Mouse (Mus musculus): ENCODE measurements around the gene Cnot6. TPM values are rescaled to one million over a fixed set of nuclear protein-coding genes. Genes with fewer than 3 reads are reported as not detected.
A peak's percentile ranks its signal among the peaks of the same experiment; 100 is the strongest.

Gene Cnot6
- polyA plus RNA-seq, 1 experiment from 2014 or later = 76.0 TPM

DNA sequence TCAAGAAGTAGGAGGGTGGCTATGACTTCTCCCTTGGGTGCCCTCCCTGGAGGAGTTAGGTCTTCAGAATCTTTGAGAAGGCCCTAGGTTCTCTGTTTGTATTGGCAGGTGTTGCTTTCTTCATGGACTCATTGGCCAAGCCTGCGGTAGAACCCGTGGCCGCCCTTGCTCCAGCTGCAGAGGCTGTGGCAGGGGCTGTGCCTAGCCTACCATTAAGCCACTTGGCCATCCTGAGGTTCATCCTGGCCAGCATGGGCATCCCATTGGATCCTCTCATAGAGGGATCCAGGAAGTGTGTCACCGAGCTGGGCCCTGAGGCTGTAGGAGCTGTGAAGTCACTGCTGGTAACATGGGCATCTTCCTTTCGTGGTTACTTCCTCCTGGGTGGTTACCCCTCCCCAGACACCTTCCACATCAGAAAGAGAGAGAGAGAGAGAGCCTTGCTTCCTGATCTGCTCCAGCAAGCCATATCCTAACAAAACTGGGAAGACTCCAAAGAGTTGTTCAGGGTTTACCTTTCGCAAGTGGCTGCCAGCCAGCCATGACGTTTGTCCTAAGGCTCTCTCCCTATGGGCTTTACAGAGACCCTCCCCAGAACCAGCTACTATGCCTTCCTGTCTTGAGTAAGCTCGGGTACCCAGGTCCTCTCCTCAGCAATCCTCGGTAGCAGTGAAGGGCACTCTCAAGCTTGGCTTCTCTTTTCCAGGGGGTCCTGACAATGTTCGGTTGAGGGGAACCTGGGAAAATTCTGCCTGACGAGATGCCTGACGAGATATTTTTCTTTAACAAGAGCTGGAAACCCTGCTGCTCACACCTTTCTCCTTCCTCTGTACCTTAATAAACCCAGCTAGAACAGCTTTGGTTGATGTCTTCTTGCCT is 48.0 kb downstream of the Cnot6 start:
- H3K4me1 ChIP-seq (ENCODE audit: insufficient read depth) = no peaks in the 10 kb centered on the region
- H3K36me3 ChIP-seq (ENCODE audit: insufficient read depth) = peaks cover 10% of the 10 kb centered on the region
- 74% methylated on average over 12 of the region's 12 CpGs for WGBS
- ATAC-seq (ENCODE audit: insufficient read depth) (no peak), DNase-seq (no peak)
- TF ChIP-seq CTCF (IDR thresholded peaks at IDR 0.05; ENCODE audit: low read depth) = no peak
- no peak overlapping the region for H3K4me3 ChIP-seq (ENCODE audit: low read depth, low read length)
- H3K27ac ChIP-seq (ENCODE audit: low read depth) = no peak overlapping the region
- no peak overlapping the region for H3K4me2 ChIP-seq
- H3K27me3 ChIP-seq (ENCODE audit: insufficient read depth, low read length) = no peaks in the 10 kb centered on the region
- no peaks in the 10 kb centered on the region for H3K9me3 ChIP-seq (ENCODE audit: low read depth, low read length)
- no peak overlapping the region for H3K9ac ChIP-seq

DNA sequence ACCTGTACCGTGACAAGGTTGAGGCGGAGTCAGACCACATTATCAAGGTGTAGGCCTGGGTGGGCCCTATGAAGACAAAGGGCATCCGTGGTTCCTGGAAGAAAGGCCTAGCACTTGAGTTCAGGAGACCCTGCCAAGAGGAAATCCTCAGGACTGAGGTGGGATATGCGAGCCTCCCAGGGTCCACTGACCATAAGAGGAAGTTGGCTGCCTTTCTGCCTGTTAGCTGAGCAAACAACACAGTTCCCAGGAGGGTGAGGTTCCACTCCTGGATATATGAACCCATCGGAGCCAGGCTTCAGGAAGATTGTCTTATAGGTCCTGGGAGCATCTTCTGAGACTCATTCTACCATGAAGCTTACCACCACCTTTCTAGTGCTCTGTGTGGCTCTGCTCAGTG is 49.2 kb downstream of the Cnot6 start, which contains the start of gene Scgb3a1:
Gene Scgb3a1, plus strand, starts transcription at position 301 of the 400 bp plus-strand sequence.
- WGBS = 83% methylated on average over 5 of the region's 5 CpGs
- Histone ChIP-seq H3K27me3 (ENCODE audit: insufficient read depth, low read length) (no peaks in the 10 kb centered on the region), H3K9ac (no peak within 1 kb of the TSS), H3K36me3 (ENCODE audit: insufficient read depth) (peaks cover 1% of the 10 kb centered on the region; the same call in 1 of the 2 replicates), H3K9me3 (ENCODE audit: low read depth, low read length) (no peaks in the 10 kb centered on the region), H3K4me3 (ENCODE audit: low read depth, low read length) (no peak within 1 kb of the TSS), H3K4me2 (no peak within 1 kb of the TSS), H3K27ac (ENCODE audit: low read depth) (no peak within 1 kb of the TSS), H3K4me1 (ENCODE audit: insufficient read depth) (no peaks in the 10 kb centered on the region)
- DNase-seq = no peak
- no peak for ATAC-seq (ENCODE audit: insufficient read depth)
- no peak for TF ChIP-seq CTCF (IDR thresholded peaks at IDR 0.05; ENCODE audit: low read depth)

DNA sequence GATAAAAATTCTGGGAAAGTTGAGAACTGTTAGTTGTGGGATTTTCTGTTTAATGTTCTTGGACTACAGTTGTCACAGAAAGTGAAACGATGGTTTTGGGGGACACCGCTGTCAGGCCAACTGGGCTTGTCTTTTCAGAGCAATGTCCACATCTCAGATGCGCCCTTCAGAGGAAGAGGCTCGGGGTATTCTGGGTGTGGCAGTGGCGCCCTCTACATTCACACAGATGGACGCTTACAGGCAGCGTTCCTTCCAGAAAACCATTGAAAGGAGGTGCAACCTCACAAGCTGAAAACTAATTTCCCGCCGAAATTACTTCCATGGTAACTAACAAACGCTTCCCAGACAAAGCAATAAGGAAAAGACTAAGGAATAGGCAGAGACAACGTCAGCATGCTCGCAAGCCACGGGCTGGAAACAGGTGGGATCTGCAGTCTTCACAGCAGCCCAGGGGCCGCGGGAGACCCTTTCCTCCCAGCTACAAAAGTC is 50.2 kb downstream of the Cnot6 start:
- H3K4me3 ChIP-seq (ENCODE audit: low read depth, low read length) = no peak overlapping the region
- 47% methylated on average over 15 of the region's 15 CpGs for WGBS
- no peak for DNase-seq
- H3K4me1 ChIP-seq (ENCODE audit: insufficient read depth) = 0 out of 2 replicates have a peak, but pooled peaks cover 5% of the 10 kb centered on the region
- no peak overlapping the region for H3K9ac ChIP-seq
- ATAC-seq (ENCODE audit: insufficient read depth) = no peak
- no peak overlapping the region for H3K27ac ChIP-seq (ENCODE audit: low read depth)
- no peaks in the 10 kb centered on the region for H3K27me3 ChIP-seq (ENCODE audit: insufficient read depth, low read length)
- no peak overlapping the region for H3K4me2 ChIP-seq
- no peaks in the 10 kb centered on the region for H3K9me3 ChIP-seq (ENCODE audit: low read depth, low read length)
- TF ChIP-seq CTCF (IDR thresholded peaks at IDR 0.05; ENCODE audit: low read depth) = 0 out of 2 replicates have a peak, but pooled peaks have one; percentile 9
- no peaks in the 10 kb centered on the region for H3K36me3 ChIP-seq (ENCODE audit: insufficient read depth)

- H3K9ac ChIP-seq = no peak overlapping the region
- no peaks in the 10 kb centered on the region for H3K9me3 ChIP-seq (ENCODE audit: low read depth, low read length)
- no peaks in the 10 kb centered on the region for H3K27me3 ChIP-seq (ENCODE audit: insufficient read depth, low read length)
- no peak for ATAC-seq (ENCODE audit: insufficient read depth)
- TF ChIP-seq CTCF (IDR thresholded peaks at IDR 0.05; ENCODE audit: low read depth) = no peak
- no peak overlapping the region for H3K4me3 ChIP-seq (ENCODE audit: low read depth, low read length)
- no peak overlapping the region for H3K4me2 ChIP-seq
- 65% methylated on average over 7 of the region's 7 CpGs for WGBS
- DNase-seq = no peak
- 0 out of 2 replicates have a peak, but pooled peaks cover 5% of the 10 kb centered on the region for H3K4me1 ChIP-seq (ENCODE audit: insufficient read depth)
- peak overlapping the region; percentile 46; the same call in 1 of the 2 replicates for H3K27ac ChIP-seq (ENCODE audit: low read depth)
- H3K36me3 ChIP-seq (ENCODE audit: insufficient read depth) = no peaks in the 10 kb centered on the region
Measured at GRCm38 (mm10) chr11:49659470-49659799, 53.1 kb downstream of the Cnot6 start.

DNA sequence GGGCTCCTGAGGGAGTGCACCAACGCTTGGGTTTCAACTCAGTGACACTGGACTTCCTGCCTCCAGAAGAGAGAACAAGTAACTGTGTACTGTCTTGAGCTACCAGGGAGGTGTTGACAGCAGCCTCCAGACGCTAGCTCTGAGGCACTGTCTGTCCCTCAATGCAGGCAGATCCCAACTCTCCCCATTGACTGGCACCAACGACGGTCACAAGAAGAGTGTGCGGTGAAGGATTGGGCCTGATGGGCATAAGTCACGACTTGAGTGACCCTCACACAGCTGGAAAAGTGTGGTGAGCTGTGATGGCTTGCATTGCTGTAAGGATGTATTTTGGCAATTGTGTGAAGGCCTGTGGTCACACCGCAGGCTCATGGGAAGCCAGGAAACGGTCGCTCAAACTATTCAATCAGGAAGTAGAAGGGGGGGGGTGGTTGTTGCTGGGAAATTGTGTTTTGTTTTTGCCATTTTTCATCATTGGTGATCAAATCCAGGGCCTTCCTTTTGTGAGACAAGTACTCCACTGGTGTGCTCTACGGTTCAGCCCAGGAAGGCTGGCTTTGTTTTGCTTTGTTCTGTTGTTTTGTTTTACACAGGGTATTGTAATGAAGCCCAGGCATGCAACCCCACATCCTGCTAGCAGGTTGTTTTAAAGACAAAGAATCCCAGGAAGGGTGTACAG is 53.6 kb downstream of the Cnot6 start:
- H3K4me2 ChIP-seq = no peak overlapping the region
- no peak for TF ChIP-seq CTCF (IDR thresholded peaks at IDR 0.05; ENCODE audit: low read depth)
- H3K27ac ChIP-seq (ENCODE audit: low read depth) = peak overlapping the region; percentile 48; the same call in 1 of the 2 replicates
- WGBS = 49% methylated on average over 10 of the region's 10 CpGs
- H3K36me3 ChIP-seq (ENCODE audit: insufficient read depth) = no peaks in the 10 kb centered on the region
- no peaks in the 10 kb centered on the region for H3K9me3 ChIP-seq (ENCODE audit: low read depth, low read length)
- H3K27me3 ChIP-seq (ENCODE audit: insufficient read depth, low read length) = no peaks in the 10 kb centered on the region
- no peak overlapping the region for H3K9ac ChIP-seq
- H3K4me1 ChIP-seq (ENCODE audit: insufficient read depth) = 0 out of 2 replicates have a peak, but pooled peaks cover 5% of the 10 kb centered on the region
- DNase-seq (peak; percentile 36), ATAC-seq (ENCODE audit: insufficient read depth) (peak; percentile 54; the same call in 1 of the 2 replicates)
- H3K4me3 ChIP-seq (ENCODE audit: low read depth, low read length) = no peak overlapping the region

- Histone ChIP-seq H3K4me1 (ENCODE audit: insufficient read depth) (0 out of 2 replicates have a peak, but pooled peaks cover 5% of the 10 kb centered on the region), H3K36me3 (ENCODE audit: insufficient read depth) (no peaks in the 10 kb centered on the region), H3K9ac (no peak overlapping the region), H3K4me3 (ENCODE audit: low read depth, low read length) (no peak overlapping the region), H3K9me3 (ENCODE audit: low read depth, low read length) (no peaks in the 10 kb centered on the region), H3K4me2 (no peak overlapping the region), H3K27me3 (ENCODE audit: insufficient read depth, low read length) (no peaks in the 10 kb centered on the region), H3K27ac (ENCODE audit: low read depth) (no peak overlapping the region)
- no peak for TF ChIP-seq CTCF (IDR thresholded peaks at IDR 0.05; ENCODE audit: low read depth)
- DNase-seq = peak; percentile 38
- no peak for ATAC-seq (ENCODE audit: insufficient read depth)
- WGBS = 60% methylated on average over 4 of the region's 4 CpGs
Measured at GRCm38 (mm10) chr11:49658065-49658464, 54.5 kb downstream of the Cnot6 start.

DNA sequence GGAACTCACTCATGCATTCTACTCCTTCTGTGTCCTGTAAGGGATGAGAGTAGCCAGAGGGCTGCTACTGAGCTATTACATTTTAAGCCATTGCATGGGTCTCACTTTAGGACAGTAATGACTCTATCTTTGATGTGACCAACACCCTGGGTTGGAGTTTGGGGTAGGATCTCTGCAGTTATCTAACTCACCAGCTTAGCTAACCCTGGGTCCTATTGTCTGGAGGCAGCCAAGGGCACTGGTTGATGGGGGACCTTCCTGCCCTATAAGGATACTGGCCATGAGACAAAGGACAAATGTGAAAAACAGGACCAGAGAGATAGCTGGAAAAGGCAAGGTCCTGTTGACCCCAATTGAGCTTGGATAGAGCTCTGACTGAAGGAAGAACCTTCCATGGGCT is 57.0 kb downstream of the Cnot6 start:
- Histone ChIP-seq H3K36me3 (ENCODE audit: insufficient read depth) (no peaks in the 10 kb centered on the region), H3K27ac (ENCODE audit: low read depth) (no peak overlapping the region), H3K4me3 (ENCODE audit: low read depth, low read length) (no peak overlapping the region), H3K9ac (no peak overlapping the region), H3K4me2 (no peak overlapping the region), H3K4me1 (ENCODE audit: insufficient read depth) (0 out of 2 replicates have a peak, but pooled peaks cover 5% of the 10 kb centered on the region), H3K27me3 (ENCODE audit: insufficient read depth, low read length) (no peaks in the 10 kb centered on the region), H3K9me3 (ENCODE audit: low read depth, low read length) (no peaks in the 10 kb centered on the region)
- TF ChIP-seq CTCF (IDR thresholded peaks at IDR 0.05; ENCODE audit: low read depth) = no peak
- DNase-seq (no peak), ATAC-seq (ENCODE audit: insufficient read depth) (no peak)

Measured in lung, embryonic 14.5 days (tissue).